Mouse (Mus musculus) kidney, postnatal 0 days (tissue): ENCODE results near the gene Haus6. TPM values are rescaled to one million over a fixed set of nuclear protein-coding genes. Genes with fewer than 3 reads are reported as not detected.

Experiments used
- ATAC-seq: fragments of 200-750 bp; cut with Nextera tagmentation; replicated peaks from 2 replicates; pipeline ENCODE4 v1.8.0; 2017; ENCODE audit warnings: low read depth, moderate number of reproducible peaks, moderate TSS enrichment, moderate library complexity; ENCODE audit not compliant: low FRiP score
- DNase-seq: peaks from one replicate; pipeline ENCODE4 v3.0.0-alpha.2; 2016; ENCODE audit warnings: low spot score
- H3K27ac ChIP-seq: fragments of 300-500 bp; sonication (generic); 2 replicates; pipeline ENCODE4 v1.5.1; 2014; ENCODE audit warnings: mild to moderate bottlenecking
- H3K27me3 ChIP-seq: fragments of 300-500 bp; sonication (generic); 2 replicates; pipeline ENCODE4 v1.6.1; 2014; ENCODE audit warnings: low read length, mixed read lengths; ENCODE audit not compliant: insufficient read depth
- H3K36me3 ChIP-seq: fragments of 300-500 bp; sonication (generic); 2 replicates; pipeline ENCODE4 v1.6.1; 2014; ENCODE audit warnings: low read length, mixed read lengths; ENCODE audit not compliant: insufficient read depth
- H3K4me1 ChIP-seq: fragments of 300-500 bp; sonication (generic); replicated peaks from 2 replicates; pipeline ENCODE4 v1.6.1; 2014; ENCODE audit warnings: antibody characterized with exemption, low read length, mixed read lengths; ENCODE audit not compliant: insufficient read depth
- H3K4me2 ChIP-seq: fragments of 300-500 bp; sonication (generic); 2 replicates; pipeline ENCODE4 v1.6.1; 2014; ENCODE audit warnings: mild to moderate bottlenecking, low read length, moderate library complexity, mixed read lengths
- H3K4me3 ChIP-seq: fragments of 300-500 bp; sonication (generic); replicated peaks from 2 replicates; pipeline ENCODE4 v1.5.1; 2014; ENCODE audit warnings: low read depth, low read length
- H3K9ac ChIP-seq: fragments of 300-500 bp; sonication (generic); 2 replicates; pipeline ENCODE4 v1.6.1; 2014; ENCODE audit warnings: low read depth, low read length
- H3K9me3 ChIP-seq: fragments of 300-500 bp; sonication (generic); replicated peaks from 2 replicates; pipeline ENCODE4 v1.6.1; 2016; ENCODE audit warnings: low read length, inconsistent platforms, mixed read lengths
- CTCF ChIP-seq: IDR thresholded peaks from 2 replicates; pipeline ENCODE4 v1.5.1; 2016; ENCODE audit warnings: antibody characterized with exemption, low read depth, mild to moderate bottlenecking, moderate library complexity
- WGBS: fragments of 180-500 bp; shearing (Covaris S2); extraction: QIAGEN DNeasy Blood & Tissue Kit; methylation state at CpG from one replicate; pipeline ENCODE4 v1.1.7; 2014; 5-methylcytosine and 5-hydroxymethylcytosine counted together
- polyA plus RNA-seq: library from polyadenylated mRNA; unstranded; fragments of >200 nt; fragmentation: Nextera tagmentation; extraction: Ambion mirVana; gene quantifications from 2 replicates; pipeline ENCODE4 v1.2.1, GENCODE M21; 2015

The Haus6 gene
- polyA plus RNA-seq, 1 experiment from 2014 or later: 8.9 TPM

GRCm38 (mm10) chr4:86591304-86591703 is 20.6 kb downstream of the Haus6 start:
- Histone ChIP-seq H3K9ac (no peak overlapping the region), H3K4me2 (no peak overlapping the region), H3K36me3 (0 out of 2 replicates have a peak, but pooled peaks cover 21% of the 10 kb centered on the region), H3K27ac (no peak overlapping the region), H3K9me3 (no peaks in the 10 kb centered on the region), H3K4me3 (no peak overlapping the region), H3K4me1 (no peaks in the 10 kb centered on the region), H3K27me3 (no peaks in the 10 kb centered on the region)
- DNase-seq (no peak), ATAC-seq (no peak)
- WGBS: 97% methylated on average over 2 of the region's 2 CpGs
- TF ChIP-seq CTCF: no peak

- ATAC-seq: no peak
- Histone ChIP-seq H3K9me3 (no peaks in the 10 kb centered on the region), H3K36me3 (peaks cover 29% of the 10 kb centered on the region; the same call in 1 of the 2 replicates), H3K4me2 (no peak overlapping the region), H3K27me3 (no peaks in the 10 kb centered on the region), H3K9ac (no peak overlapping the region), H3K4me3 (no peak overlapping the region), H3K27ac (no peak overlapping the region), H3K4me1 (no peaks in the 10 kb centered on the region)
- no peak for DNase-seq
- TF ChIP-seq CTCF: peak; percentile 29; the same call in 1 of the 2 replicates
- 90% methylated on average over 3 of the region's 3 CpGs for WGBS
Measured at GRCm38 (mm10) chr4:86588236-86588635, 23.6 kb downstream of the Haus6 start.

GRCm38 (mm10) chr4:86580591-86580990 is 31.3 kb downstream of the Haus6 start:
- no peak overlapping the region for H3K4me2 ChIP-seq
- no peak overlapping the region for H3K27ac ChIP-seq
- H3K4me1 ChIP-seq: 0 out of 2 replicates have a peak, but pooled peaks cover 8% of the 10 kb centered on the region
- H3K4me3 ChIP-seq: no peak overlapping the region
- no peak for TF ChIP-seq CTCF
- no peak for ATAC-seq
- DNase-seq: no peak
- H3K36me3 ChIP-seq: peaks cover 19% of the 10 kb centered on the region; the same call in 1 of the 2 replicates
- WGBS: 89% methylated on average over 3 of the region's 3 CpGs
- H3K9me3 ChIP-seq: no peaks in the 10 kb centered on the region
- no peak overlapping the region for H3K9ac ChIP-seq
- H3K27me3 ChIP-seq: no peaks in the 10 kb centered on the region

- WGBS: 55% methylated on average over 4 of the region's 4 CpGs
Measured at GRCm38 (mm10) chr4:86580056-86580455, 31.8 kb downstream of the Haus6 start.

GRCm38 (mm10) chr4:86576630-86577225 is 35.1 kb downstream of the Haus6 start:
- Histone ChIP-seq H3K27ac (peak overlapping the region; percentile 92; the same call in 1 of the 2 replicates), H3K9me3 (no peaks in the 10 kb centered on the region), H3K36me3 (0 out of 2 replicates have a peak, but pooled peaks cover 2% of the 10 kb centered on the region), H3K27me3 (no peaks in the 10 kb centered on the region), H3K9ac (peak overlapping the region; percentile 86), H3K4me3 (peak overlapping the region; percentile 81), H3K4me2 (peak overlapping the region; percentile 76), H3K4me1 (0 out of 2 replicates have a peak, but pooled peaks cover 8% of the 10 kb centered on the region)
- WGBS: 6% methylated on average over 11 of the region's 11 CpGs
- DNase-seq (no peak), ATAC-seq (no peak)
- TF ChIP-seq CTCF: no peak

More at GRCm38 (mm10) chr4:86580056-86580455, 31.8 kb downstream of the Haus6 start:
- ATAC-seq (no peak), DNase-seq (no peak)
- Histone ChIP-seq H3K27me3 (no peaks in the 10 kb centered on the region), H3K4me1 (0 out of 2 replicates have a peak, but pooled peaks cover 8% of the 10 kb centered on the region), H3K4me2 (no peak overlapping the region), H3K36me3 (peaks cover 15% of the 10 kb centered on the region; the same call in 1 of the 2 replicates), H3K9me3 (no peaks in the 10 kb centered on the region), H3K4me3 (no peak overlapping the region), H3K27ac (no peak overlapping the region), H3K9ac (no peak overlapping the region)
- TF ChIP-seq CTCF: no peak

GRCm38 (mm10) chr4:86576120-86576541 is 35.7 kb downstream of the Haus6 start:
- peak overlapping the region; percentile 76 for H3K4me2 ChIP-seq
- WGBS: under 1% methylated on average over 20 of the region's 20 CpGs
- H3K4me3 ChIP-seq: peak overlapping the region; percentile 81
- no peak for TF ChIP-seq CTCF
- ATAC-seq (no peak), DNase-seq (peak; percentile 47)
- H3K27ac ChIP-seq: peak overlapping the region; percentile 92
- H3K27me3 ChIP-seq: no peaks in the 10 kb centered on the region
- H3K36me3 ChIP-seq: 0 out of 2 replicates have a peak, but pooled peaks cover 2% of the 10 kb centered on the region
- 0 out of 2 replicates have a peak, but pooled peaks cover 8% of the 10 kb centered on the region for H3K4me1 ChIP-seq
- H3K9ac ChIP-seq: peak overlapping the region; percentile 86
- H3K9me3 ChIP-seq: no peaks in the 10 kb centered on the region
